Mouse (Mus musculus) right cerebral cortex, adult 18-20 months (tissue): Measurements from ENCODE around the gene Ncdn.

Source experiments
- DNase-seq: peaks from one replicate; pipeline ENCODE4 v3.0.0; 2022; ENCODE audit warnings: mixed read lengths

The Ncdn gene

DNA sequence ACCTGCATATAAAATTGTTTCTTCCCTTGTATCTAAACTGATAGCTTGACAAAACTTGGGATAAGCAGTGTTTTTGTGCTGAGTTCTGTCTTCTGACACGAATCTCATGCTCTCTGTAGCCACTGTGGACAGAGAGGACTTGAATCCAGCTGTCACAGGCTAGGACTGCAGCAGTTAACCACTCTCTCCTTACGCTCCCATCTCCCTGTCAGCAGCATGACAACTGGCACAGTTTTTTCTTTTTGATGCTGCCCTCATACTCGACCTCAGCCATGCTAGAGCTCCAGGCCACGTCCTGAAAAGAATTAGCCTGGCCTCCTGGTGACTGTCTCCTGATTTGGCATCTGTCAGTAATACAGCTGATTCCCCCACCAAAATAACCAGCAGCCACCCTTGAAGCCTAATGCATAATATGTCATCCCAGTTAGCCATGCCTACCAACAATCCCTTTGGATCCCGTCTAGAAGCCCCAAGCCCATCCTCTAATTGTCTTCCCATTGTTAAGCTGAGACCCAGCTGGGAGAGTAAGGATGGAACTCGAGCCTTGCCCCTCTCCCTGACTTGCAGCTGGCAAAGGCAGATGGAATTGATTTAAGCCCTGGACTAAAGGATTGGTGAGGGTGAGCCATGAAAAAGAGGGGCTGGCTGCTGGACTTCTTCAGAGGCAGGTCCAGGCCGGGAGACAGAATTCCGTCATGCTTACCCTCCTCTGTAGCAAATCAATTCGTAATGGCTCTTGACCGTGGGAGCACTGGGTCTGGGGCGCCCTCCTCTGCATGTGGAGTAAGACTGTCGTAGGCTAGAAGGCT lies 46.4 kb downstream of the Ncdn start:
- DNase-seq: no peak

DNA sequence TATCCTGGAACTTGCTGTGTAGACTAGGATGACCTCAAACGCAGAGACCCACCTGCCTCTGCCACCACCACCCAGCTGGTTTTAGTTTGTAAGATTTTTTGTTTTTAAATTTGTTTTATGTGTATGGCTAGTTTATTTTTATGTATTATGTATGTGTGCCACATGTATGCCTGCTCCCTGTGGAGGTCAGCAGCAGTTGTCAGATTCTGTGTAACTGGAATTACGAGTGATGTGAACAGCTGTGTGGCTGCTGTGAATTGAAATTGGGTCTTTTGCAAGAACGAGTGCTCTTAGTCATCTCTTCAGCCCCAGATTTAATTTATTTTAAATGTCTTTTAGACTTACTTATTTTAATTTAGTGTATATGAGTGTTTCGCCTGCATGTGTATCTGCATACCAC lies 56.3 kb downstream of the Ncdn start:
- DNase-seq: no peak
